Mouse (Mus musculus): ENCODE data around the gene Tmem91. TPM values are rescaled to one million over a fixed set of nuclear protein-coding genes. Genes with fewer than 3 reads are reported as not detected.

Tmem91 gene
- polyA plus RNA-seq, 1 experiment from 2014 or later, result 2.7 TPM

GRCm38 (mm10) chr7:25709961-25710360 is 35.0 kb upstream of the Tmem91 start:
- peak overlapping the region; percentile 21; the same call in 1 of the 2 replicates for H3K4me3 ChIP-seq
- H3K36me3 ChIP-seq, result peaks cover 35% of the 10 kb centered on the region
- peaks cover 11% of the 10 kb centered on the region for H3K27me3 ChIP-seq (ENCODE audit: low read depth, poor library complexity, severe bottlenecking)
- DNase-seq (ENCODE audit: low spot score), result no peak
- no peaks in the 10 kb centered on the region for H3K9me3 ChIP-seq (replicated peaks)
- peak overlapping the region; percentile 72 for H3K27ac ChIP-seq (replicated peaks)
- H3K4me1 ChIP-seq, result peaks cover 33% of the 10 kb centered on the region
- WGBS, result 21% methylated on average over 12 of the region's 12 CpGs

- no peak overlapping the region for H3K4me3 ChIP-seq
- H3K27me3 ChIP-seq (ENCODE audit: low read depth, poor library complexity, severe bottlenecking), result peaks cover 30% of the 10 kb centered on the region
- 61% methylated on average over 15 of the region's 15 CpGs for WGBS
- H3K9me3 ChIP-seq (replicated peaks), result no peaks in the 10 kb centered on the region
- DNase-seq (ENCODE audit: low spot score), result no peak
- peaks cover 46% of the 10 kb centered on the region for H3K4me1 ChIP-seq
- H3K36me3 ChIP-seq, result peaks cover 13% of the 10 kb centered on the region
- no peak overlapping the region for H3K27ac ChIP-seq (replicated peaks)
Observed at GRCm38 (mm10) chr7:25707581-25708292, 32.8 kb upstream of the Tmem91 start.

- Histone ChIP-seq H3K36me3 (peaks cover 2% of the 10 kb centered on the region), H3K4me3 (no peak overlapping the region), H3K4me1 (peaks cover 37% of the 10 kb centered on the region), H3K27ac (replicated peaks) (no peak overlapping the region), H3K27me3 (ENCODE audit: low read depth, poor library complexity, severe bottlenecking) (peaks cover 30% of the 10 kb centered on the region), H3K9me3 (replicated peaks) (peaks cover 7% of the 10 kb centered on the region)
- DNase-seq (ENCODE audit: low spot score), result no peak
- 74% methylated on average over 7 of the region's 7 CpGs for WGBS
Observed at GRCm38 (mm10) chr7:25706578-25707170, 31.7 kb upstream of the Tmem91 start.

- Histone ChIP-seq H3K9me3 (replicated peaks) (peaks cover 11% of the 10 kb centered on the region), H3K4me1 (peaks cover 29% of the 10 kb centered on the region), H3K27ac (replicated peaks) (no peak overlapping the region), H3K4me3 (no peak overlapping the region), H3K27me3 (ENCODE audit: low read depth, poor library complexity, severe bottlenecking) (peaks cover 30% of the 10 kb centered on the region), H3K36me3 (no peaks in the 10 kb centered on the region)
- WGBS, result 69% methylated on average over 6 of the region's 6 CpGs
- DNase-seq (ENCODE audit: low spot score), result no peak
Observed at GRCm38 (mm10) chr7:25705801-25706251, 30.9 kb upstream of the Tmem91 start.

DNA sequence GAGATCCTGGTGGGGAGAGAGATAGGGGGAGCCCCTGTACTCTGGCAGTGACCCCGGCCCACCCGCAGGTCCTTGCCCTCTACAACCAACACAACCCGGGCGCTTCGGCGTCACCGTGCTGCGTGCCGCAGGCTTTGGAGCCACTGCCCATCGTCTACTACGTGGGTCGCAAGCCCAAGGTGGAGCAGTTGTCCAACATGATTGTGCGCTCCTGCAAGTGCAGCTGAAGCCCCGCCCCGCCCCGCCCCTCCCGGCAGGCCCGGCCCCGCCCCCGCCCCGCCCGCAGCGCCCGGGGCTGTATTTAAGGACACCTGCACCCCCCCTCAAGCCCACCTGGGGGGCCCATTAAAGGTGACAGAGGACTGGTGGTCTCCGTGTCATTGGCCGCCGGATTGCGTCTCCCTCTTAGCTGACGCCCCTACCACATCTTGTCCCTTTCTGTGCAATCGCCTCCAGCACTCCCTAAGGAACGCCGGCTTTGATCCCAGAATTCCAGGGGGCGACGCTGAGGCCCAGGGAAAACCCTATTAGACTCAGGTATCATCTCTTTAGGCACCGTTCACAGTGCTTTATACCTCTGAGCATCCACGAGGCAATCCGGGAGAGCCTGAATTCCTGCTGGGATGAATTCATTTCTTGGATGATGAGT is 29.9 kb upstream of the Tmem91 start:
- H3K27me3 ChIP-seq (ENCODE audit: low read depth, poor library complexity, severe bottlenecking), result peaks cover 30% of the 10 kb centered on the region
- 2% methylated on average over 36 of the region's 37 CpGs for WGBS
- peak; percentile 41 for DNase-seq (ENCODE audit: low spot score)
- H3K4me3 ChIP-seq, result peak overlapping the region; percentile 54
- H3K27ac ChIP-seq (replicated peaks), result no peak overlapping the region; the same call in 1 of the 2 replicates
- H3K4me1 ChIP-seq, result peaks cover 19% of the 10 kb centered on the region
- H3K9me3 ChIP-seq (replicated peaks), result peaks cover 18% of the 10 kb centered on the region
- H3K36me3 ChIP-seq, result no peaks in the 10 kb centered on the region

DNA sequence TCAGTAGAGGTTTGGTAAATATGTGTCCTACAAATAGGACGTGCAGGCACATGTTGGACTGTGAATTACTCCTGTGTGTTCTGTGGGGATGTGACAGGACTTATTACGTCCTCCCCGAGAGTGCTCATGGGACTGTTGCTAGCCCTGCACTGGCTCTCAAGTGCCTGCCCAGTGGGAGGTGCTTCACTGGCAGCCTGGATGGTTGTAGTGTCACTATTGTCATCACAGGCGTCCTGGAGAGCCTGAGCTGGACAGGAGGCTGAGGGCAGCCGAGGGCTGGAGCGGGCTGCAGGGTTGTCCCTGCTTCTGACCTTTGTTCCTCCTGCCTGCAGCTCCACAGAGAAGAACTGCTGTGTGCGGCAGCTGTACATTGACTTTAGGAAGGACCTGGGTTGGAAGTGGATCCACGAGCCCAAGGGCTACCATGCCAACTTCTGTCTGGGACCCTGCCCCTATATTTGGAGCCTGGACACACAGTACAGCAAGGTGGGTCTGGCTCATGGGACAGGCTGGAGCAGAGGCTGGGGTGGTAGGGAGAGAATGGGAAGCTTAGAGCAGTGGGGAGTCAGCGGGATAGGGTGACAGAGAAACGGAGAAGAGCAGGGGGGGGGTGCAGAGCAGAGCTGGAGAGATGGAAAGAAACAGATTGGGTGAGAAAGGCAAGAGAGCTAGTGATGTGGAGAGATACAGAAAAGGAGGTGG is 29.0 kb upstream of the Tmem91 start:
- peak overlapping the region; percentile 54; the same call in 1 of the 2 replicates for H3K4me3 ChIP-seq
- no peak for DNase-seq (ENCODE audit: low spot score)

DNA sequence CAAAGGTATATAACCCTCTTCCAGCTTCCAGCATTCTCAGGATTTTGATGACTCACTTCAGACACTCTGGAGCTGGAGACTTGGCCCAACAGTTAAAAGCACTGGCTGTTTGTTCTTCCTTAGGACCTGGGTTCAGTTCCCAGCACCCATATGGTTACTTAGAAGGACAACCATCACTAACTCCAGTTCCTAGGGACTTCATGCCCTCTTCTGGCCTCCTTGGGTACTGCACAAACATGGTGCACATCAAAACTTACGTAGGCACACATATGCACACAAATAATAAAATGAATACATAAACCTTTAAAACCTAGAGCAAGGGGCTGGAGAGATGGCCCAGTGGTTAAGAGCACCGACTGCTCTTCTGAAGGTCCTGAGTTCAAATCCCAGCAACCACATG is 27.4 kb upstream of the Tmem91 start:
- H3K4me3 ChIP-seq, result no peak overlapping the region
- peaks cover 30% of the 10 kb centered on the region for H3K27me3 ChIP-seq (ENCODE audit: low read depth, poor library complexity, severe bottlenecking)
- no peak for DNase-seq (ENCODE audit: low spot score)
- H3K4me1 ChIP-seq, result peaks cover 16% of the 10 kb centered on the region
- peaks cover 20% of the 10 kb centered on the region for H3K9me3 ChIP-seq (replicated peaks)
- no peak overlapping the region for H3K27ac ChIP-seq (replicated peaks)
- no peaks in the 10 kb centered on the region for H3K36me3 ChIP-seq
- WGBS, result 96% methylated on average over 2 of the region's 2 CpGs

More for the DNA sequence above, 29.0 kb upstream of the Tmem91 start:
- H3K27me3 ChIP-seq (ENCODE audit: low read depth, poor library complexity, severe bottlenecking), result peaks cover 30% of the 10 kb centered on the region
- H3K27ac ChIP-seq (replicated peaks), result no peak overlapping the region
- peaks cover 16% of the 10 kb centered on the region for H3K4me1 ChIP-seq
- WGBS, result 22% methylated on average over 10 of the region's 10 CpGs
- H3K36me3 ChIP-seq, result no peaks in the 10 kb centered on the region
- H3K9me3 ChIP-seq (replicated peaks), result peaks cover 20% of the 10 kb centered on the region

- Histone ChIP-seq H3K4me1 (peaks cover 16% of the 10 kb centered on the region), H3K9me3 (replicated peaks) (peaks cover 20% of the 10 kb centered on the region), H3K4me3 (no peak overlapping the region), H3K36me3 (no peaks in the 10 kb centered on the region), H3K27ac (replicated peaks) (no peak overlapping the region), H3K27me3 (ENCODE audit: low read depth, poor library complexity, severe bottlenecking) (peaks cover 25% of the 10 kb centered on the region)
- DNase-seq (ENCODE audit: low spot score), result no peak
- 77% methylated on average over 12 of the region's 12 CpGs for WGBS
Observed at GRCm38 (mm10) chr7:25700732-25701131, 25.8 kb upstream of the Tmem91 start.

DNA sequence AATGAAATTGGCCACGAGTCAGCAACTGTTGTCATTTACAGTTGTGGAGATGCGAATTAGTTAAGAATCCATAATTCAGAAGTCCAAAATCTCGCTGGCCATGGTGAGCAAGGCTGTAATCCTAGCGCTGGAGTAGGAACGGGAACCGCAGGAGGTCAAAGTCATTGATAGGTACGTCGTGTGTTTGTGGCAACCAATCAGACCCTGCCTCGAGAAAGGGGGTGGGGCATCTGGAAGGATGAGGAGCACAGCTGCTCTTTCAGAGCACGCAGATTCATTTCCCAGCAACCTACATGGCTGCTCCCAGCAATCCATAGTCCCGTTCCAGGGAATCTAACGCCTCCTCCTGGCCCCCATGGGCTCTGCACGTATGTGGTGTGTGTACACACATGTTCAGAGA is 24.9 kb upstream of the Tmem91 start:
- peaks cover 20% of the 10 kb centered on the region for H3K9me3 ChIP-seq (replicated peaks)
- WGBS, result 53% methylated on average over 13 of the region's 13 CpGs
- peaks cover 18% of the 10 kb centered on the region for H3K27me3 ChIP-seq (ENCODE audit: low read depth, poor library complexity, severe bottlenecking)
- no peak overlapping the region for H3K27ac ChIP-seq (replicated peaks)
- no peak for DNase-seq (ENCODE audit: low spot score)
- no peak overlapping the region for H3K4me3 ChIP-seq
- peaks cover 13% of the 10 kb centered on the region for H3K4me1 ChIP-seq
- no peaks in the 10 kb centered on the region for H3K36me3 ChIP-seq

GRCm38 (mm10) chr7:25694104-25694503 is 19.1 kb upstream of the Tmem91 start:
- Histone ChIP-seq H3K27me3 (ENCODE audit: low read depth, poor library complexity, severe bottlenecking) (peaks cover 34% of the 10 kb centered on the region), H3K36me3 (no peaks in the 10 kb centered on the region), H3K4me1 (peaks cover 11% of the 10 kb centered on the region), H3K9me3 (replicated peaks) (no peaks in the 10 kb centered on the region; the same call in 1 of the 2 replicates), H3K27ac (replicated peaks) (no peak overlapping the region), H3K4me3 (no peak overlapping the region)
- no peak for DNase-seq (ENCODE audit: low spot score)
- WGBS, result 56% methylated on average over 8 of the region's 8 CpGs

- H3K27ac ChIP-seq (replicated peaks), result no peak overlapping the region
- no peak for DNase-seq (ENCODE audit: low spot score)
- H3K9me3 ChIP-seq (replicated peaks), result no peaks in the 10 kb centered on the region; the same call in 1 of the 2 replicates
- H3K36me3 ChIP-seq, result no peaks in the 10 kb centered on the region
- 46% methylated on average over 5 of the region's 5 CpGs for WGBS
- H3K4me3 ChIP-seq, result peak overlapping the region; percentile 63; the same call in 1 of the 2 replicates
- H3K27me3 ChIP-seq (ENCODE audit: low read depth, poor library complexity, severe bottlenecking), result peaks cover 74% of the 10 kb centered on the region
- H3K4me1 ChIP-seq, result peaks cover 45% of the 10 kb centered on the region
Observed at GRCm38 (mm10) chr7:25690051-25690450, 15.1 kb upstream of the Tmem91 start.

DNA sequence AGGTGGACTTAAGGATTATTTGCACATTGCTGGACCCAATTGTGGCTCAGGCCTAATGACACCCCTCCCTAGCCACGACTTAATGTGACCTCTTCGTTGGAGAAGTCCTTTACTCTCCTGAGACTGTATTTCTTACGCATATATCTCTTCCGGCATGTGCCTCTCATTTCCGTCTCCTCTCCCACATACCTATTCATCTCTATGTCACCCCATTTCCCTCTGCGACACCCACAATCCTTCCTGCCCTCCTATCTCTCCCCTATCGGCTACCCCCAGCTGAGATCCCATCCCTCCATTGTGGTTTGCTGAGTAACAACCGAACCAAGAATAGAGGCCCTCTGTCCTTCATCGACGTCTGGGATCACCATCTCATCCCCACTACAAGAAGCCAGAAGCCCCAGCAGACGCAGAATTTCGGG is 14.6 kb upstream of the Tmem91 start:
- H3K27me3 ChIP-seq (ENCODE audit: low read depth, poor library complexity, severe bottlenecking), result peaks cover 79% of the 10 kb centered on the region
- no peaks in the 10 kb centered on the region for H3K36me3 ChIP-seq
- WGBS, result 13% methylated on average over 12 of the region's 12 CpGs
- no peak for DNase-seq (ENCODE audit: low spot score)
- H3K27ac ChIP-seq (replicated peaks), result no peak overlapping the region; the same call in 1 of the 2 replicates
- H3K4me1 ChIP-seq, result peaks cover 45% of the 10 kb centered on the region
- H3K4me3 ChIP-seq, result peak overlapping the region; percentile 63
- no peaks in the 10 kb centered on the region; the same call in 1 of the 2 replicates for H3K9me3 ChIP-seq (replicated peaks)
